Mouse (Mus musculus): ENCODE measurements at regions not wholly inside any gene's neighbourhood (a gene's known extent, or its start where the extent isn't known, plus 50 kb on each side); places are given as distances from the start of the nearest gene placed in this dataset.

- DNase-seq (ENCODE audit: low spot score): no peak
Measured at GRCm38 (mm10) chr14:88410722-88411437, 60.3 kb downstream of the Pcdh20 start.

- DNase-seq (ENCODE audit: low spot score): no peak
Measured at GRCm38 (mm10) chr14:88399270-88399669, 71.9 kb downstream of the Pcdh20 start.

- no peak for DNase-seq (ENCODE audit: low spot score)
Measured at GRCm38 (mm10) chr14:88397187-88397586, 74.0 kb downstream of the Pcdh20 start.

- DNase-seq (ENCODE audit: low spot score): no peak
Measured at GRCm38 (mm10) chr14:88395016-88395415, 76.2 kb downstream of the Pcdh20 start.

- DNase-seq (ENCODE audit: low spot score): no peak
Measured at GRCm38 (mm10) chr14:88384553-88384952, 86.6 kb downstream of the Pcdh20 start.

- DNase-seq (ENCODE audit: low spot score): peak; percentile 5
Measured at GRCm38 (mm10) chr14:88347177-88347576, 124.0 kb downstream of the Pcdh20 start.

GRCm38 (mm10) chr14:88337304-88337703 lies 133.9 kb downstream of the Pcdh20 start:
- no peak for DNase-seq (ENCODE audit: low spot score)

GRCm38 (mm10) chr14:88330613-88331012 lies 140.6 kb downstream of the Pcdh20 start:
- no peak for DNase-seq (ENCODE audit: low spot score)

GRCm38 (mm10) chr14:88326411-88326810 lies 144.8 kb downstream of the Pcdh20 start:
- no peak for DNase-seq (ENCODE audit: low spot score)

- no peak for DNase-seq (ENCODE audit: low spot score)
Measured at GRCm38 (mm10) chr14:88278327-88278726, 192.9 kb downstream of the Pcdh20 start.

GRCm38 (mm10) chr14:88264771-88265170 lies 206.4 kb downstream of the Pcdh20 start:
- no peak for DNase-seq (ENCODE audit: low spot score)

- DNase-seq (ENCODE audit: low spot score): no peak
Measured at GRCm38 (mm10) chr14:88259034-88259433, 212.2 kb downstream of the Pcdh20 start.

GRCm38 (mm10) chr14:88255131-88255530 lies 216.1 kb downstream of the Pcdh20 start:
- DNase-seq (ENCODE audit: low spot score): no peak

Measured in testis, postnatal 14 days (tissue).